Mouse (Mus musculus): Measurements from ENCODE around the gene Hmga1. TPM values are rescaled to one million over a fixed set of nuclear protein-coding genes. Genes with fewer than 3 reads are reported as not detected.

Hmga1 gene
- polyA plus RNA-seq, 1 experiment from 2014 or later = 106 TPM

- Histone ChIP-seq H3K4me1 (peaks cover 7% of the 10 kb centered on the region; the same call in 1 of the 2 replicates), H3K36me3 (peaks cover 70% of the 10 kb centered on the region), H3K4me2 (replicated peaks) (no peak overlapping the region), H3K9ac (replicated peaks) (no peak overlapping the region), H3K27me3 (no peaks in the 10 kb centered on the region), H3K9me3 (no peaks in the 10 kb centered on the region), H3K27ac (replicated peaks) (peak overlapping the region; percentile 63; the same call in 1 of the 2 replicates), H3K4me3 (no peak overlapping the region)
- ATAC-seq (replicated peaks) = no peak
- WGBS = 87% methylated on average over 20 of the region's 20 CpGs
Measured at GRCm38 (mm10) chr17:27580392-27581068, 24.2 kb downstream of the Hmga1 start.

- Histone ChIP-seq H3K4me3 (no peak overlapping the region), H3K9me3 (no peaks in the 10 kb centered on the region), H3K9ac (replicated peaks) (no peak overlapping the region), H3K4me2 (replicated peaks) (no peak overlapping the region), H3K36me3 (peaks cover 67% of the 10 kb centered on the region), H3K4me1 (peaks cover 7% of the 10 kb centered on the region), H3K27me3 (no peaks in the 10 kb centered on the region), H3K27ac (replicated peaks) (no peak overlapping the region)
- WGBS = 90% methylated on average over 13 of the region's 13 CpGs
- no peak for ATAC-seq (replicated peaks)
Measured at GRCm38 (mm10) chr17:27583185-27583894, 27.0 kb downstream of the Hmga1 start.

- H3K27ac ChIP-seq (replicated peaks) = no peak overlapping the region
- no peak overlapping the region for H3K9ac ChIP-seq (replicated peaks)
- peaks cover 45% of the 10 kb centered on the region for H3K36me3 ChIP-seq
- H3K4me2 ChIP-seq (replicated peaks) = no peak overlapping the region
- no peak overlapping the region for H3K4me3 ChIP-seq
- WGBS = 74% methylated on average over 9 of the region's 9 CpGs
- no peak for ATAC-seq (replicated peaks)
- H3K9me3 ChIP-seq = no peaks in the 10 kb centered on the region
- H3K27me3 ChIP-seq = no peaks in the 10 kb centered on the region
- no peaks in the 10 kb centered on the region; the same call in 1 of the 2 replicates for H3K4me1 ChIP-seq
Measured at GRCm38 (mm10) chr17:27586661-27587060, 30.4 kb downstream of the Hmga1 start.

- H3K4me1 ChIP-seq = no peaks in the 10 kb centered on the region; the same call in 1 of the 2 replicates
- no peak overlapping the region for H3K9ac ChIP-seq (replicated peaks)
- no peak overlapping the region for H3K4me3 ChIP-seq
- H3K27me3 ChIP-seq = no peaks in the 10 kb centered on the region
- no peak overlapping the region for H3K27ac ChIP-seq (replicated peaks)
- 82% methylated on average over 12 of the region's 12 CpGs for WGBS
- no peak overlapping the region for H3K4me2 ChIP-seq (replicated peaks)
- peaks cover 45% of the 10 kb centered on the region for H3K36me3 ChIP-seq
- no peaks in the 10 kb centered on the region for H3K9me3 ChIP-seq
- ATAC-seq (replicated peaks) = no peak
Measured at GRCm38 (mm10) chr17:27587252-27587651, 31.0 kb downstream of the Hmga1 start.

GRCm38 (mm10) chr17:27588231-27588630 lies 31.9 kb downstream of the Hmga1 start:
- WGBS = 87% methylated on average over 8 of the region's 8 CpGs
- no peaks in the 10 kb centered on the region for H3K27me3 ChIP-seq
- H3K36me3 ChIP-seq = peaks cover 41% of the 10 kb centered on the region
- ATAC-seq (replicated peaks) = no peak
- no peaks in the 10 kb centered on the region; the same call in 1 of the 2 replicates for H3K4me1 ChIP-seq
- no peak overlapping the region for H3K4me2 ChIP-seq (replicated peaks)
- no peaks in the 10 kb centered on the region for H3K9me3 ChIP-seq
- no peak overlapping the region for H3K4me3 ChIP-seq
- H3K9ac ChIP-seq (replicated peaks) = no peak overlapping the region
- no peak overlapping the region for H3K27ac ChIP-seq (replicated peaks)

GRCm38 (mm10) chr17:27591826-27592564 lies 35.7 kb downstream of the Hmga1 start:
- H3K9ac ChIP-seq (replicated peaks) = no peak overlapping the region
- ATAC-seq (replicated peaks) = no peak
- no peak overlapping the region for H3K4me3 ChIP-seq
- H3K4me2 ChIP-seq (replicated peaks) = no peak overlapping the region
- peaks cover 6% of the 10 kb centered on the region; the same call in 1 of the 2 replicates for H3K4me1 ChIP-seq
- WGBS = 86% methylated on average over 12 of the region's 12 CpGs
- H3K36me3 ChIP-seq = peaks cover 55% of the 10 kb centered on the region
- no peaks in the 10 kb centered on the region for H3K9me3 ChIP-seq
- H3K27ac ChIP-seq (replicated peaks) = no peak overlapping the region
- H3K27me3 ChIP-seq = no peaks in the 10 kb centered on the region

- Histone ChIP-seq H3K27ac (replicated peaks) (no peak overlapping the region), H3K9ac (replicated peaks) (no peak overlapping the region), H3K4me3 (no peak overlapping the region), H3K4me1 (peaks cover 6% of the 10 kb centered on the region; the same call in 1 of the 2 replicates), H3K27me3 (no peaks in the 10 kb centered on the region), H3K4me2 (replicated peaks) (no peak overlapping the region), H3K36me3 (peaks cover 55% of the 10 kb centered on the region), H3K9me3 (no peaks in the 10 kb centered on the region)
- no peak for ATAC-seq (replicated peaks)
- WGBS = 96% methylated on average over 7 of the region's 7 CpGs
Measured at GRCm38 (mm10) chr17:27592565-27592910, 36.2 kb downstream of the Hmga1 start.

- H3K9me3 ChIP-seq = no peaks in the 10 kb centered on the region
- peaks cover 12% of the 10 kb centered on the region for H3K4me1 ChIP-seq
- peaks cover 44% of the 10 kb centered on the region for H3K36me3 ChIP-seq
- H3K9ac ChIP-seq (replicated peaks) = no peak overlapping the region
- no peak overlapping the region for H3K4me2 ChIP-seq (replicated peaks)
- ATAC-seq (replicated peaks) = no peak
- H3K4me3 ChIP-seq = no peak overlapping the region
- 86% methylated on average over 15 of the region's 15 CpGs for WGBS
- no peak overlapping the region for H3K27ac ChIP-seq (replicated peaks)
- H3K27me3 ChIP-seq = no peaks in the 10 kb centered on the region
Measured at GRCm38 (mm10) chr17:27595659-27596375, 39.5 kb downstream of the Hmga1 start.

- Histone ChIP-seq H3K4me1 (peaks cover 20% of the 10 kb centered on the region), H3K27ac (replicated peaks) (no peak overlapping the region), H3K36me3 (peaks cover 41% of the 10 kb centered on the region), H3K9me3 (no peaks in the 10 kb centered on the region), H3K4me2 (replicated peaks) (no peak overlapping the region), H3K4me3 (no peak overlapping the region), H3K27me3 (no peaks in the 10 kb centered on the region), H3K9ac (replicated peaks) (no peak overlapping the region)
- 85% methylated on average over 21 of the region's 21 CpGs for WGBS
- no peak for ATAC-seq (replicated peaks)
Measured at GRCm38 (mm10) chr17:27596376-27597190, 40.3 kb downstream of the Hmga1 start.

GRCm38 (mm10) chr17:27600286-27600685 lies 44.0 kb downstream of the Hmga1 start:
- ATAC-seq (replicated peaks) = no peak
- Histone ChIP-seq H3K27me3 (no peaks in the 10 kb centered on the region), H3K4me1 (peaks cover 49% of the 10 kb centered on the region), H3K4me3 (no peak overlapping the region), H3K4me2 (replicated peaks) (no peak overlapping the region), H3K9ac (replicated peaks) (no peak overlapping the region), H3K36me3 (peaks cover 15% of the 10 kb centered on the region), H3K27ac (replicated peaks) (no peak overlapping the region), H3K9me3 (no peaks in the 10 kb centered on the region)
- 87% methylated on average over 3 of the region's 3 CpGs for WGBS

GRCm38 (mm10) chr17:27600869-27601268 lies 44.6 kb downstream of the Hmga1 start:
- H3K27me3 ChIP-seq = no peaks in the 10 kb centered on the region
- 0 out of 2 replicates have a peak overlapping the region, but pooled peaks have one; percentile 54 for H3K27ac ChIP-seq (replicated peaks)
- H3K9me3 ChIP-seq = no peaks in the 10 kb centered on the region
- no peak overlapping the region for H3K9ac ChIP-seq (replicated peaks)
- 71% methylated on average over 5 of the region's 5 CpGs for WGBS
- peaks cover 49% of the 10 kb centered on the region for H3K4me1 ChIP-seq
- no peak overlapping the region for H3K4me2 ChIP-seq (replicated peaks)
- H3K36me3 ChIP-seq = peaks cover 10% of the 10 kb centered on the region
- no peak for ATAC-seq (replicated peaks)
- no peak overlapping the region for H3K4me3 ChIP-seq

Measured in forebrain, embryonic 15.5 days (tissue).